Mouse (Mus musculus): ENCODE data around the gene Map1lc3a. TPM values are rescaled to one million over a fixed set of nuclear protein-coding genes. Genes with fewer than 3 reads are reported as not detected.

Map1lc3a gene
- polyA plus RNA-seq, 1 experiment from 2014 or later = 452 TPM

DNA sequence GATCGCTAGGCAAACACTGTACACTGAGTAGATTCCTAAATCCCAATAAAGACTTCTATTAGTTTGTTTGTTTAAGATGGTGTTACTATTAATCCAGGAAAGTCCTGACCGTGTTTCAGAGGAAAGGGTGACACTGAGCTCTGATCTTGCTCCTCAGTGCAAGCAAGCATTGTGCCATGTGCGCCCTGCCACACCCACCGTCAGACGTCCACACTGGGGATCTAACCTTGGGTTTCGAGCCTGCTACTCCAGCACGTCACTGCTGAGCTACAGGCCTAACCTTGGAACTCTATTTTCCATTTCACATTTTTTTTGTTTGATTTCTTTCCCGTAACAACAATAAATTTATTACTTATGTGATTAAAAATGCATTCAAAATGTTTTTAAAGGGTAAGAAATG, 14.0 kb downstream of the Map1lc3a start:
- Histone ChIP-seq H3K9me3 (no peaks in the 10 kb centered on the region), H3K4me3 (no peak overlapping the region), H3K27ac (replicated peaks) (no peak overlapping the region), H3K4me1 (replicated peaks) (no peaks in the 10 kb centered on the region), H3K27me3 (no peaks in the 10 kb centered on the region), H3K9ac (no peak overlapping the region), H3K4me2 (no peak overlapping the region), H3K36me3 (peaks cover 52% of the 10 kb centered on the region)
- ATAC-seq (ENCODE audit: low read depth) = no peak
- WGBS = 94% methylated on average over 8 of the region's 8 CpGs

- Histone ChIP-seq H3K27me3 (no peaks in the 10 kb centered on the region), H3K4me1 (replicated peaks) (no peaks in the 10 kb centered on the region), H3K9me3 (no peaks in the 10 kb centered on the region), H3K4me2 (no peak overlapping the region), H3K36me3 (peaks cover 85% of the 10 kb centered on the region), H3K27ac (replicated peaks) (no peak overlapping the region), H3K9ac (no peak overlapping the region), H3K4me3 (no peak overlapping the region)
- no peak for ATAC-seq (ENCODE audit: low read depth)
- WGBS = 81% methylated on average over 2 of the region's 2 CpGs
Measured at GRCm38 (mm10) chr2:155293382-155293781, 17.3 kb downstream of the Map1lc3a start.

DNA sequence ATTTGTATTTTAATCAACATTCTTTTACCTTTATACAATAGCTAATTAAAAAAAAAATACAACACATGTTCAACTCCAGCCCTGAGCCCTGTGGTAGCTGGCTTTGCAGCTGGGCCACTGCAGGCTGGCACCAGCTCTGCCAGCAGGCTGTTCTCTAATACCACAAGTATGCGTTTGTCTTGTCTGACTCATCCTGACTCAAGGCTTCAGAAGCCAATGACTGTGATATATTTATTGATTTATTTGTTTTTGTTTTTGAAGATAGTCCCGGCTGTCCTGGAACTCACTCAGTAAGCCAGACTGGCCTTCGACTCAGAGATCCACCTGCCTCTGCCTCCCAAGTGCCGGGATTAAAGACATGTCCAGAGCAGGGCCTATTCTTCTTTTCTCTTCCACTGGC, 17.8 kb downstream of the Map1lc3a start:
- no peak overlapping the region for H3K9ac ChIP-seq
- no peaks in the 10 kb centered on the region for H3K9me3 ChIP-seq
- no peaks in the 10 kb centered on the region for H3K27me3 ChIP-seq
- H3K4me3 ChIP-seq = no peak overlapping the region
- no peak overlapping the region for H3K27ac ChIP-seq (replicated peaks)
- H3K4me2 ChIP-seq = no peak overlapping the region
- WGBS = 90% methylated on average over 4 of the region's 4 CpGs
- H3K36me3 ChIP-seq = peaks cover 90% of the 10 kb centered on the region
- ATAC-seq (ENCODE audit: low read depth) = no peak
- H3K4me1 ChIP-seq (replicated peaks) = no peaks in the 10 kb centered on the region

- Histone ChIP-seq H3K36me3 (peaks cover 94% of the 10 kb centered on the region), H3K4me3 (no peak overlapping the region), H3K27me3 (no peaks in the 10 kb centered on the region), H3K4me2 (no peak overlapping the region), H3K9me3 (no peaks in the 10 kb centered on the region), H3K4me1 (replicated peaks) (no peaks in the 10 kb centered on the region), H3K27ac (replicated peaks) (no peak overlapping the region), H3K9ac (no peak overlapping the region)
- 93% methylated on average over 6 of the region's 6 CpGs for WGBS
- no peak for ATAC-seq (ENCODE audit: low read depth)
Measured at GRCm38 (mm10) chr2:155295453-155295852, 19.4 kb downstream of the Map1lc3a start.

- no peak for ATAC-seq (ENCODE audit: low read depth)
- Histone ChIP-seq H3K9me3 (no peaks in the 10 kb centered on the region), H3K4me2 (no peak overlapping the region), H3K36me3 (peaks cover 73% of the 10 kb centered on the region), H3K27me3 (no peaks in the 10 kb centered on the region), H3K9ac (no peak overlapping the region), H3K4me1 (replicated peaks) (no peaks in the 10 kb centered on the region), H3K27ac (replicated peaks) (no peak overlapping the region), H3K4me3 (no peak overlapping the region)
- 94% methylated on average over 4 of the region's 4 CpGs for WGBS
Measured at GRCm38 (mm10) chr2:155299563-155299962, 23.5 kb downstream of the Map1lc3a start.

DNA sequence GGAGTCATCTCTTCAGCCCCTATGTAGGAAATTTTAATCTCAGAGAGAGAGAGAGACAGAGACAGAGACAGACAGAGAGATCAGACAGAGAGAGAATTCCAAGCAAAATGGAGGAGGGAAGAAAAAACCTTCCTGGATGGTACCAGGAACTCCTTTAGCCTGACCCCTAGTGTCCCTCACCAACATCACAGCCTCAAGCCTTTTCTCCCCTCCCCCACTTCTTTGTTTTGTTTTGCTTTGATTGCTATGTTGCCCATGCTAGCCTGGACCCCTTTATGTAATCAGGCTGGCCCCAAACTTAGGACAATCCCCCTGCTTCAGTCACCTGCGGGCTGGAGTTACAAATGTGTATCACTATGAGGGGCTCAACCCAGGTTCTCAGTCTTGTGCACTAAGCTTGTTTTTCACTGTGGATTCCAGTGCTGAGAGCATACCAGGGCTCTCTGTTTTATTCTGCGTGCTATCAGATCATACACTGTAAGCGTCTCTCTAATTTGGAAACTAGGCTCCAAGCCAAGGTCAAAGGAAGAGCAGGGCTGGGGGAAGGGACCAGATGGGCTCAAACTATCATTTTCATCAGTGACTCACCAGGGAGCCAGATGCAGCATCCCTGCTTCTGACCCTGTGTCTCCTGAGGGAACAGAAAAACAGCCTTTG, 33.0 kb downstream of the Map1lc3a start:
- H3K9me3 ChIP-seq = no peaks in the 10 kb centered on the region
- H3K4me1 ChIP-seq (replicated peaks) = peaks cover 9% of the 10 kb centered on the region
- WGBS = 37% methylated on average over 3 of the region's 3 CpGs
- no peak overlapping the region for H3K4me2 ChIP-seq
- ATAC-seq (ENCODE audit: low read depth) = peak; percentile 40; the same call in 1 of the 2 replicates
- H3K36me3 ChIP-seq = peaks cover 42% of the 10 kb centered on the region
- H3K9ac ChIP-seq = no peak overlapping the region
- no peak overlapping the region for H3K4me3 ChIP-seq
- H3K27ac ChIP-seq (replicated peaks) = peak overlapping the region; percentile 76
- H3K27me3 ChIP-seq = no peaks in the 10 kb centered on the region

- Histone ChIP-seq H3K36me3 (peaks cover 29% of the 10 kb centered on the region), H3K27me3 (no peaks in the 10 kb centered on the region), H3K4me1 (replicated peaks) (peaks cover 9% of the 10 kb centered on the region), H3K27ac (replicated peaks) (no peak overlapping the region), H3K9me3 (no peaks in the 10 kb centered on the region), H3K9ac (no peak overlapping the region), H3K4me3 (no peak overlapping the region), H3K4me2 (no peak overlapping the region)
- WGBS = 53% methylated on average over 6 of the region's 6 CpGs
- ATAC-seq (ENCODE audit: low read depth) = no peak
Measured at GRCm38 (mm10) chr2:155313671-155314070, 37.6 kb downstream of the Map1lc3a start.

DNA sequence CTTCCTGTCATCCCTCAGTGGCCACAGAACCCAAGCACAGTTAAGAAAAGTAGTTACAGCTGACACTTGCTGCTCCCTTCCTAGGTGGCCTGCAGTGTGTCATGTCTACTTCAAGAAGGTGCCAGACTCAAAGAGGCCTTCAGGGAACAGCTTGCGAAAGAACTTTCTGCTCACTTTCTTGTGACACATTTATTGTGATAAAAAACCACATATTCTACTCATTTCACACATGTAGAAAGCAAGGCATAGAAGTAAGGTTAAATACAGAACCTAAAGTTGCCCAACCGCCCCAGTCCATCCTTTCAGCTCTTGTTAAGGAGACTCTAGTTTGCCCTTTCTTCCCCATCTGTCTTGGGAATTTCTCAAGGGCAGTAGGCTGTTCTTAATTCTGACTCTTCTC, 42.5 kb downstream of the Map1lc3a start:
- Histone ChIP-seq H3K27ac (replicated peaks) (no peak overlapping the region), H3K4me2 (no peak overlapping the region), H3K27me3 (no peaks in the 10 kb centered on the region), H3K4me1 (replicated peaks) (no peaks in the 10 kb centered on the region), H3K9ac (no peak overlapping the region), H3K4me3 (no peak overlapping the region), H3K9me3 (no peaks in the 10 kb centered on the region), H3K36me3 (peaks cover 27% of the 10 kb centered on the region)
- WGBS = 89% methylated on average over 2 of the region's 2 CpGs
- no peak for ATAC-seq (ENCODE audit: low read depth)

DNA sequence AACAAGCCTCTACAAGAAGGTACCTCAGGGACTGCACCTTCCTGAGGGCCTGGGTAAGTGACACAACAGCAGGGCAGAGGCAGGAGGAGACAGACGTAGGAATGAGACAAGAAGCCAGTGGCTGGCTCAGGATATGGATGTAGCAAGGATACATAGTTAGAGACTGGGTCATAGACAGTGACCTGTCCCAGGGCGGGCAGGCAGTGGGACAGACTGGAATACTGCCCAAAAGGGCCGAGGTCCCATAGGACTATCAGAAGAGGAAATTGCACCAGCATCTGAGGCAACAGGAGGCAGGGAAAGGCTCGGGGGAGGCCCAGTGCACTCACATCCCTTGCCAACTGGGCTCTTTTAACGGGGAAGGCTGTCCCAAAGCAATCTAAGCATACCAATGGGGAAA, 44.5 kb downstream of the Map1lc3a start:
- Histone ChIP-seq H3K36me3 (peaks cover 24% of the 10 kb centered on the region; the same call in 1 of the 2 replicates), H3K27me3 (no peaks in the 10 kb centered on the region), H3K9ac (no peak overlapping the region), H3K27ac (replicated peaks) (no peak overlapping the region), H3K4me1 (replicated peaks) (no peaks in the 10 kb centered on the region), H3K4me3 (no peak overlapping the region), H3K4me2 (no peak overlapping the region), H3K9me3 (no peaks in the 10 kb centered on the region)
- ATAC-seq (ENCODE audit: low read depth) = no peak
- WGBS = 74% methylated on average over 5 of the region's 5 CpGs

- peaks cover 44% of the 10 kb centered on the region for H3K36me3 ChIP-seq
- ATAC-seq (ENCODE audit: low read depth) = no peak
- H3K27me3 ChIP-seq = no peaks in the 10 kb centered on the region
Measured at GRCm38 (mm10) chr2:155326001-155326400, 49.9 kb downstream of the Map1lc3a start.

More at GRCm38 (mm10) chr2:155326001-155326400, 49.9 kb downstream of the Map1lc3a start:
- no peaks in the 10 kb centered on the region for H3K4me1 ChIP-seq (replicated peaks)
- no peak overlapping the region for H3K4me3 ChIP-seq
- H3K27ac ChIP-seq (replicated peaks) = no peak overlapping the region
- whole genome bisulfite sequencing = 93% methylated on average over 4 of the region's 4 CpGs
- no peaks in the 10 kb centered on the region for H3K9me3 ChIP-seq
- H3K9ac ChIP-seq = no peak overlapping the region
- H3K4me2 ChIP-seq = no peak overlapping the region

Other genes starting within 250 kb of the Map1lc3a start
- 31.6 and 35.5 TPM in 2 replicates for gene Ahcy, start 201.8 kb upstream of the Map1lc3a start, polyA plus RNA-seq (2015; fragmentation: Nextera tagmentation; extraction: Ambion mirVana)
- 47.7 and 48.7 TPM in 2 replicates for gene Itch, start 142.8 kb upstream of the Map1lc3a start, polyA plus RNA-seq (2015; fragmentation: Nextera tagmentation; extraction: Ambion mirVana)
- 694 and 754 TPM in 2 replicates for gene Dynlrb1, start 39.8 kb upstream of the Map1lc3a start, polyA plus RNA-seq (2015; fragmentation: Nextera tagmentation; extraction: Ambion mirVana)
- 51.3 and 55.5 TPM in 2 replicates for gene Pigu, start 81.1 kb downstream of the Map1lc3a start, polyA plus RNA-seq (2015; fragmentation: Nextera tagmentation; extraction: Ambion mirVana)
- 136 and 139 TPM in 2 replicates for gene Trp53inp2, start 104.8 kb downstream of the Map1lc3a start, polyA plus RNA-seq (2015; fragmentation: Nextera tagmentation; extraction: Ambion mirVana)
- gene Ncoa6, start 197.6 kb downstream of the Map1lc3a start, polyA plus RNA-seq (2015; fragmentation: Nextera tagmentation; extraction: Ambion mirVana) = 22.5 and 22.8 TPM in 2 replicates
- gene Acss2, start 241.7 kb downstream of the Map1lc3a start, polyA plus RNA-seq (2015; fragmentation: Nextera tagmentation; extraction: Ambion mirVana) = 28.3 and 29.8 TPM in 2 replicates
- gene Ggt7, start 241.9 kb downstream of the Map1lc3a start, polyA plus RNA-seq (2015; fragmentation: Nextera tagmentation; extraction: Ambion mirVana) = 69.9 and 79.2 TPM in 2 replicates

All from neural tube, embryonic 13.5 days (tissue).